In the genomic region with DNA sequence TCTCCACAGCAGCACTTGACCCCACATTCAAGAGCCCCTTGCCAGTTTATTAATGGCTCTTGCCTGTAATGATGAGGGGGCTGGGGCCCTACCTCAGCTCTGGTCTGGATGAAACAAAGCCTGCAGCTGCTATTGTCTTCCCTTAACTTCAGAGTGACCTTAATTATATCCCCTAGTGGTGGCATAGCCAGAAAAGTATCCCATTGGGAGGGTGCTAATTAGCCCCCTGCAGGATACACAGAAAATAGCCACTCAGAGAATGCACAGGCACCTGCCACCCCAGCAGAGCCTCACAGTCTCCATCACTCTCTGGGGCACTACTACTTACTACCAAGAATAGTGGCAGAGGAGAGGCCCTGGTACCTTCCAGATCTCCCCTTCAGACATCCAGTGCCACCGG, we compare ENCODE assay signal across 18 mouse cellular contexts.
A peak's percentile ranks its signal among the peaks of the same experiment; 100 is the strongest.
DNase-seq lines count a peak whose midpoint lies in the region; ATAC-seq and TF ChIP-seq lines count a peak whose summit lies in the region.
"Had no signal": no experiment of that assay in that cellular context is flagged by ENCODE, and none has a peak within 500 bp of the region (broad histone marks: within the 10 kb centered on the region; RNA-seq: fewer than 3 reads in every experiment).

No protein-coding gene starts in this region.

- no peak for ATAC-seq in forebrain, postnatal 0 days
- no peak for ATAC-seq in forebrain, embryonic 16.5 days
- no peak for ATAC-seq in liver, postnatal 0 days
- no peak for ATAC-seq in liver, embryonic 12.5 days
- ATAC-seq: CD4-positive, CD25-positive, alpha-beta regulatory T cell, adult 4 months; intestine, embryonic 15.5 days had no signal

- H3K9me3 ChIP-seq in forebrain, postnatal 0 days (ENCODE audit: low read length), result no peaks in the 10 kb centered on the region
- H3K9me3 ChIP-seq in forebrain, embryonic 16.5 days (ENCODE audit: control insufficient read depth, low read length), result no peaks in the 10 kb centered on the region
- H3K9me3 ChIP-seq in liver, postnatal 0 days (ENCODE audit: low read length), result no peaks in the 10 kb centered on the region
- H3K9me3 ChIP-seq in liver, embryonic 12.5 days (replicated peaks), result no peaks in the 10 kb centered on the region
- H3K9me3 ChIP-seq: embryonic facial prominence, embryonic 13.5 days; intestine, embryonic 15.5 days; liver, embryonic 15.5 days had no signal

- H3K27me3 ChIP-seq in forebrain, postnatal 0 days (ENCODE audit: insufficient read depth, low read length), result no peaks in the 10 kb centered on the region
- H3K27me3 ChIP-seq in forebrain, embryonic 16.5 days (replicated peaks; ENCODE audit: control insufficient read depth, insufficient read depth, low read length), result no peaks in the 10 kb centered on the region
- H3K27me3 ChIP-seq in liver, postnatal 0 days (ENCODE audit: insufficient read depth, low read length), result no peaks in the 10 kb centered on the region
- H3K27me3 ChIP-seq in liver, embryonic 12.5 days (replicated peaks), result no peaks in the 10 kb centered on the region
- H3K27me3 ChIP-seq: embryonic facial prominence, embryonic 13.5 days; hindbrain, embryonic 12.5 days; intestine, embryonic 15.5 days; liver, embryonic 15.5 days; neural tube, embryonic 12.5 days had no signal

- TF ChIP-seq EP300 in liver, postnatal 0 days (IDR thresholded peaks at IDR 0.05; ENCODE audit: low read depth), result no peak

- no peak overlapping the region for H3K27ac ChIP-seq in forebrain, postnatal 0 days (ENCODE audit: low read depth, low read length)
- no peak overlapping the region for H3K27ac ChIP-seq in forebrain, embryonic 16.5 days (ENCODE audit: low read length)
- H3K27ac ChIP-seq in liver, postnatal 0 days (ENCODE audit: low read depth), result no peak overlapping the region
- H3K27ac ChIP-seq in liver, embryonic 12.5 days, result no peak overlapping the region
- H3K27ac ChIP-seq: embryonic facial prominence, embryonic 13.5 days; hindbrain, embryonic 12.5 days; intestine, embryonic 15.5 days; left cerebral cortex, adult 2 months; liver, embryonic 15.5 days; neural tube, embryonic 12.5 days had no signal

- 70% methylated on average over 1 of the region's 1 CpGs for WGBS in forebrain, postnatal 0 days
- 56% methylated on average over 1 of the region's 1 CpGs for WGBS in forebrain, embryonic 16.5 days
- 67% methylated on average over 1 of the region's 1 CpGs for WGBS in liver, postnatal 0 days (ENCODE audit: insufficient replicate concordance)
- 61% methylated on average over 1 of the region's 1 CpGs for WGBS in liver, embryonic 12.5 days (ENCODE audit: insufficient replicate concordance)

- no peak overlapping the region for H3K4me3 ChIP-seq in forebrain, postnatal 0 days (ENCODE audit: low read depth, low read length)
- H3K4me3 ChIP-seq in forebrain, embryonic 16.5 days (replicated peaks; ENCODE audit: low read length), result no peak overlapping the region
- no peak overlapping the region for H3K4me3 ChIP-seq in liver, postnatal 0 days (ENCODE audit: low read depth, low read length)
- no peak overlapping the region for H3K4me3 ChIP-seq in liver, embryonic 12.5 days
- H3K4me3 ChIP-seq: embryonic facial prominence, embryonic 13.5 days; hindbrain, embryonic 12.5 days; intestine, embryonic 15.5 days; left cerebral cortex, adult 2 months; liver, embryonic 15.5 days; neural tube, embryonic 12.5 days had no signal

- no peaks in the 10 kb centered on the region for H3K36me3 ChIP-seq in forebrain, postnatal 0 days (ENCODE audit: insufficient read depth)
- no peaks in the 10 kb centered on the region for H3K36me3 ChIP-seq in forebrain, embryonic 16.5 days (ENCODE audit: control insufficient read depth, insufficient read depth)
- H3K36me3 ChIP-seq in liver, postnatal 0 days (replicated peaks; ENCODE audit: insufficient read depth, low read length), result no peaks in the 10 kb centered on the region
- no peaks in the 10 kb centered on the region for H3K36me3 ChIP-seq in liver, embryonic 12.5 days
- H3K36me3 ChIP-seq: embryonic facial prominence, embryonic 13.5 days; hindbrain, embryonic 12.5 days; intestine, embryonic 15.5 days; liver, embryonic 15.5 days; neural tube, embryonic 12.5 days had no signal

- 0 out of 2 replicates have a peak, but pooled peaks cover 6% of the 10 kb centered on the region for H3K4me1 ChIP-seq in forebrain, postnatal 0 days (ENCODE audit: insufficient read depth)
- H3K4me1 ChIP-seq in forebrain, embryonic 16.5 days (replicated peaks; ENCODE audit: control insufficient read depth, insufficient read depth, low read length), result no peaks in the 10 kb centered on the region
- no peaks in the 10 kb centered on the region for H3K4me1 ChIP-seq in liver, postnatal 0 days (ENCODE audit: insufficient read depth)
- H3K4me1 ChIP-seq in liver, embryonic 12.5 days, result 0 out of 2 replicates have a peak, but pooled peaks cover 3% of the 10 kb centered on the region
- H3K4me1 ChIP-seq: liver, embryonic 15.5 days; neural tube, embryonic 12.5 days had no signal

- H3K4me2 ChIP-seq in forebrain, postnatal 0 days (ENCODE audit: low read depth), result no peak overlapping the region
- H3K4me2 ChIP-seq in forebrain, embryonic 16.5 days (ENCODE audit: low read length), result no peak overlapping the region
- no peak overlapping the region for H3K4me2 ChIP-seq in liver, postnatal 0 days (ENCODE audit: low read depth, low read length)
- no peak overlapping the region for H3K4me2 ChIP-seq in liver, embryonic 12.5 days
- H3K4me2 ChIP-seq: embryonic facial prominence, embryonic 13.5 days; hindbrain, embryonic 12.5 days; intestine, embryonic 15.5 days; liver, embryonic 15.5 days; neural tube, embryonic 12.5 days had no signal

- no peak overlapping the region for H3K9ac ChIP-seq in forebrain, postnatal 0 days
- H3K9ac ChIP-seq in forebrain, embryonic 16.5 days (replicated peaks; ENCODE audit: low read depth, low read length), result no peak overlapping the region
- no peak overlapping the region for H3K9ac ChIP-seq in liver, postnatal 0 days (replicated peaks)
- no peak overlapping the region for H3K9ac ChIP-seq in liver, embryonic 12.5 days
- H3K9ac ChIP-seq: embryonic facial prominence, embryonic 13.5 days; hindbrain, embryonic 12.5 days; intestine, embryonic 15.5 days; liver, embryonic 15.5 days; neural tube, embryonic 12.5 days had no signal

- 0 out of 2 replicates have a peak, but pooled peaks have one; percentile 3 for TF ChIP-seq CTCF in forebrain, postnatal 0 days (IDR thresholded peaks at IDR 0.05; ENCODE audit: low read depth)
- peak; percentile 41 for TF ChIP-seq CTCF in liver, postnatal 0 days (IDR thresholded peaks at IDR 0.05; ENCODE audit: low read depth)

- DNase-seq in forebrain, postnatal 0 days, result no peak
- DNase-seq in liver, postnatal 0 days, result no peak
- peak; percentile 50 for DNase-seq in ES-CJ7 (ENCODE audit: low read depth, low spot score)
- peak; percentile 15 for DNase-seq in induced T-regulatory cell, adult 2 months (ENCODE audit: low read depth)
- no peak for DNase-seq in gastrocnemius, adult 18-20 months (ENCODE audit: low spot score)
- DNase-seq in gastrocnemius, postnatal 10 days, result no peak
- DNase-seq: adrenal gland, postnatal 36 days; cerebellum, adult 2 months; kidney, postnatal 10 days had no signal

Comparison
In these comparisons a context has a peak if more than half of its experiments do, and no peak if none do; other contexts are left out.
1. DNase-seq: peak in ES-CJ7 (single experiment) and induced T-regulatory cell, adult 2 months (single experiment); none in forebrain, postnatal 0 days (single experiment), liver, postnatal 0 days (single experiment), gastrocnemius, adult 18-20 months (single experiment) and gastrocnemius, postnatal 10 days (single experiment).